Mouse (Mus musculus) intestine, embryonic 15.5 days (tissue): ENCODE data around the gene Renbp. TPM values are rescaled to one million over a fixed set of nuclear protein-coding genes. Genes with fewer than 3 reads are reported as not detected.

Source experiments
- ATAC-seq: fragments of 200-750 bp; cut with Nextera tagmentation; 2 replicates; pipeline ENCODE4 v1.8.0; 2017; ENCODE audit warnings: moderate TSS enrichment, moderate library complexity
- H3K27ac ChIP-seq: fragments of 300-500 bp; sonication (generic); 2 replicates; pipeline ENCODE4 v1.5.1; 2015; ENCODE audit warnings: mild to moderate bottlenecking, inconsistent platforms
- H3K27me3 ChIP-seq: fragments of 300-500 bp; sonication (generic); replicated peaks from 2 replicates; pipeline ENCODE4 v1.6.1; 2015; ENCODE audit warnings: inconsistent platforms
- H3K36me3 ChIP-seq: fragments of 300-500 bp; sonication (generic); 2 replicates; pipeline ENCODE4 v1.6.1; 2015; ENCODE audit warnings: inconsistent platforms
- H3K4me1 ChIP-seq: fragments of 300-500 bp; sonication (generic); replicated peaks from 2 replicates; pipeline ENCODE4 v1.6.1; 2015; ENCODE audit warnings: inconsistent platforms
- H3K4me2 ChIP-seq: fragments of 300-500 bp; sonication (generic); replicated peaks from 2 replicates; pipeline ENCODE4 v1.6.1; 2015; ENCODE audit warnings: mild to moderate bottlenecking, inconsistent platforms
- H3K4me3 ChIP-seq: fragments of 300-500 bp; sonication (generic); replicated peaks from 2 replicates; pipeline ENCODE4 v1.5.1; 2015; ENCODE audit warnings: inconsistent platforms
- H3K9ac ChIP-seq: fragments of 300-500 bp; sonication (generic); 2 replicates; pipeline ENCODE4 v1.6.1; 2015; ENCODE audit warnings: inconsistent platforms
- H3K9me3 ChIP-seq: fragments of 300-500 bp; sonication (generic); 2 replicates; pipeline ENCODE4 v1.6.1; 2016; ENCODE audit warnings: inconsistent platforms
- WGBS: fragments of 180-500 bp; shearing (Covaris S2); methylation state at CpG from one replicate; pipeline ENCODE4 v1.1.7; 2015; 5-methylcytosine and 5-hydroxymethylcytosine counted together
- polyA plus RNA-seq: library from polyadenylated mRNA; unstranded; fragments of >200 nt; fragmentation: Nextera tagmentation; extraction: Ambion mirVana; gene quantifications from 2 replicates; pipeline ENCODE4 v1.2.1, GENCODE M21; 2015

Renbp gene
- polyA plus RNA-seq, 1 experiment from 2014 or later = 154 TPM

GRCm38 (mm10) chrX:73914827-73915703, 15.6 kb downstream of the Renbp start:
- WGBS = 29% methylated on average over 31 of the region's 31 CpGs

GRCm38 (mm10) chrX:73911588-73911987, 19.1 kb downstream of the Renbp start:
- no peaks in the 10 kb centered on the region for H3K9me3 ChIP-seq
- 82% methylated on average over 2 of the region's 2 CpGs for WGBS
- H3K27ac ChIP-seq = no peak overlapping the region
- no peaks in the 10 kb centered on the region for H3K27me3 ChIP-seq
- H3K9ac ChIP-seq = no peak overlapping the region
- 0 out of 2 replicates have a peak overlapping the region, but pooled peaks have one; percentile 54 for H3K4me2 ChIP-seq
- no peak for ATAC-seq
- no peaks in the 10 kb centered on the region for H3K36me3 ChIP-seq
- no peak overlapping the region for H3K4me3 ChIP-seq
- H3K4me1 ChIP-seq = no peaks in the 10 kb centered on the region

More at GRCm38 (mm10) chrX:73914827-73915703, 15.6 kb downstream of the Renbp start:
- Histone ChIP-seq H3K27me3 (no peaks in the 10 kb centered on the region), H3K9me3 (no peaks in the 10 kb centered on the region), H3K36me3 (no peaks in the 10 kb centered on the region), H3K4me3 (peak overlapping the region; percentile 18), H3K4me1 (no peaks in the 10 kb centered on the region), H3K27ac (peak overlapping the region; percentile 60), H3K4me2 (peak overlapping the region; percentile 46), H3K9ac (no peak overlapping the region)
- peak; percentile 98 for ATAC-seq

GRCm38 (mm10) chrX:73911156-73911555, 19.5 kb downstream of the Renbp start:
- H3K4me3 ChIP-seq = no peak overlapping the region

GRCm38 (mm10) chrX:73910451-73910850, 20.2 kb downstream of the Renbp start:
- Histone ChIP-seq H3K27ac (no peak overlapping the region), H3K4me2 (peak overlapping the region; percentile 54), H3K9me3 (no peaks in the 10 kb centered on the region), H3K27me3 (no peaks in the 10 kb centered on the region), H3K4me1 (no peaks in the 10 kb centered on the region), H3K4me3 (no peak overlapping the region), H3K36me3 (no peaks in the 10 kb centered on the region), H3K9ac (no peak overlapping the region)
- no peak for ATAC-seq

More at GRCm38 (mm10) chrX:73911156-73911555, 19.5 kb downstream of the Renbp start:
- Histone ChIP-seq H3K4me1 (no peaks in the 10 kb centered on the region), H3K27ac (no peak overlapping the region), H3K9me3 (no peaks in the 10 kb centered on the region), H3K4me2 (peak overlapping the region; percentile 54), H3K36me3 (no peaks in the 10 kb centered on the region), H3K27me3 (no peaks in the 10 kb centered on the region), H3K9ac (no peak overlapping the region; the same call in 1 of the 2 replicates)
- no peak for ATAC-seq
- 39% methylated on average over 24 of the region's 26 CpGs for WGBS

DNA sequence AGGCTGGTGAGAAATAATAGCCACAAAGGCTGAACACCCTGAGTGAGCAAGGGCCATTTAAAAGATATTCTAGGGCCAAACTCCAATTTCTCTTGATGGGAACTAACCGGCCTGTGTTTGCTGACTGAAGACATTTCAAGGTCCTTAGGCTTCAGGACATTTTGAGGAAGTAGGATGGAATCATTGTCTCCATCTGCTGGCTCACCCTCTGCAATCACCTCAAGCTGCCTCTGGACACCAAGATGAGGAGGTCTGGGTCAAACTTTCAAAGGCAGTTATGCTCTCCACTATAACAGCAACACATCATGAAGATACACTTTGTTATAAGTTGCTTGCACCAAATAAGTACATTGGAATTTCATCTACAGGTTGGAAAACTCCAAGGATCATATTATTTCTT, 20.6 kb downstream of the Renbp start:
- no peaks in the 10 kb centered on the region for H3K27me3 ChIP-seq
- WGBS = 95% methylated on average over 1 of the region's 1 CpGs
- H3K4me1 ChIP-seq = no peaks in the 10 kb centered on the region
- H3K36me3 ChIP-seq = no peaks in the 10 kb centered on the region
- H3K9ac ChIP-seq = no peak overlapping the region
- H3K4me2 ChIP-seq = no peak overlapping the region
- no peaks in the 10 kb centered on the region for H3K9me3 ChIP-seq
- H3K27ac ChIP-seq = no peak overlapping the region
- H3K4me3 ChIP-seq = no peak overlapping the region
- ATAC-seq = no peak

DNA sequence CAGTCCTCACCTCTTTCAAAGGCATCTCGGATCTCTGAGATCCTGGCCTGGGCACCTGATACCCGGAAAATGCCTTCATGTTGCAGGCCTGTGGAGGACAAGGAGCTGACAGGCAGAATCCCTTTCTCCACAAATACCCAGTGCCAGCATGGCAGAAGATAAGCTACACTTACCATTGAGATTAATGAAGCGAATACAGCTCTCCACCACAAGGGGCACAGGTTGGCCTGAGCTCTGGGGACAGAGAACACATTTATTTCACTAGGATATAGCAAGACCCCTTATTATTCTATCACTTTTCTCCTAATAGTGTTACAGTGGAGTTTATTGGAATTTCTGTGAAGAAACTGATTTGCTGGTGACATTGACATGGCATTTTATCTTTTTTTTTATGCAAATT, 32.7 kb downstream of the Renbp start:
- no peaks in the 10 kb centered on the region for H3K27me3 ChIP-seq
- WGBS = 74% methylated on average over 3 of the region's 3 CpGs
- no peak overlapping the region for H3K27ac ChIP-seq
- no peak overlapping the region for H3K9ac ChIP-seq
- H3K4me3 ChIP-seq = no peak overlapping the region
- no peaks in the 10 kb centered on the region for H3K4me1 ChIP-seq
- no peaks in the 10 kb centered on the region for H3K36me3 ChIP-seq
- no peak overlapping the region for H3K4me2 ChIP-seq
- no peaks in the 10 kb centered on the region for H3K9me3 ChIP-seq
- ATAC-seq = no peak

DNA sequence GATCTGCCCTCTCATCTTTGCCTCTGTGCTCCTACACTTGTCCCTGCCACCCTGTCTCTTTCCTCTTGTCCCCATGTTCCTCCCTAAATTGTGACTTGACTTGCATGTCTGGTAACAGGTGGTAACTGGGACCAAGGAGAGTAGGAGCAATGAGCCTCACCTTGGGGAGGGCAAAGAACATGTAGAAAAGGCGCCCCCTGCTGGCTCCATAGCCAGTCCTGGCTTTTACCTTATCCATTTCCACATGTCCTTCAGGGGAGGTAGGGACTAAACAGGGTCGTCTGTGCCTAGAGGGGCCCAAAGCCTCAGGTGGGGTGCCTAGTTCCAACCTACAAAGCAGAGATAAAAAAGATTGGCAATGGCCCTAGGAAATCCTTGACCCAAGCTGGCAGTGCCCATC, 34.9 kb downstream of the Renbp start, which contains the start of gene L1cam:
L1cam (minus strand) TSS at position 387 of the 400 bp plus-strand sequence.
- H3K9me3 ChIP-seq = no peaks in the 10 kb centered on the region

DNA sequence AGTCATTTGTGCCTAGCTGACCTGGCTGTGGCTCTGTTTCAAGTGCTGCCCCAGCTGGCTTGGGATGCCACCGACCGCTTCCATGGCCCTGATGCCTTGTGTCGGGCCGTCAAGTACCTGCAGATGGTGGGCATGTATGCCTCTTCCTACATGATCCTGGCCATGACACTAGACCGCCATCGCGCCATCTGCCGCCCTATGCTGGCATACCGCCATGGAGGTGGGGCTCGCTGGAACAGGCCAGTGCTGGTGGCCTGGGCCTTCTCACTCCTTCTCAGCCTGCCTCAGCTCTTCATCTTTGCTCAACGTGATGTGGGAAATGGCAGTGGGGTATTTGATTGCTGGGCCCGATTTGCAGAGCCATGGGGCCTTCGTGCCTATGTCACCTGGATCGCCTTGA, 37.8 kb downstream of the Renbp start:
- Histone ChIP-seq H3K4me3 (no peak overlapping the region), H3K9me3 (no peaks in the 10 kb centered on the region), H3K36me3 (no peaks in the 10 kb centered on the region), H3K4me1 (no peaks in the 10 kb centered on the region), H3K9ac (no peak overlapping the region), H3K27ac (no peak overlapping the region), H3K4me2 (no peak overlapping the region), H3K27me3 (no peaks in the 10 kb centered on the region)
- WGBS = 91% methylated on average over 14 of the region's 14 CpGs
- ATAC-seq = no peak

More for the DNA sequence above, 34.9 kb downstream of the Renbp start, which contains the start of gene L1cam:
- 18% methylated on average over 2 of the region's 2 CpGs for WGBS
- no peaks in the 10 kb centered on the region for H3K36me3 ChIP-seq
- H3K9ac ChIP-seq = no peak within 1 kb of the TSS
- no peak for ATAC-seq
- no peaks in the 10 kb centered on the region for H3K27me3 ChIP-seq
- no peak within 1 kb of the TSS for H3K4me2 ChIP-seq
- H3K4me1 ChIP-seq = no peaks in the 10 kb centered on the region
- H3K4me3 ChIP-seq = no peak within 1 kb of the TSS
- H3K27ac ChIP-seq = no peak within 1 kb of the TSS

- Histone ChIP-seq H3K9ac (no peak within 1 kb of the TSS), H3K4me2 (no peak within 1 kb of the TSS), H3K27me3 (no peaks in the 10 kb centered on the region), H3K4me3 (no peak within 1 kb of the TSS), H3K27ac (no peak within 1 kb of the TSS), H3K9me3 (no peaks in the 10 kb centered on the region), H3K4me1 (no peaks in the 10 kb centered on the region), H3K36me3 (no peaks in the 10 kb centered on the region)
- ATAC-seq = no peak
- WGBS = 52% methylated on average over 6 of the region's 6 CpGs
Observed at GRCm38 (mm10) chrX:73891551-73892152, 39.0 kb downstream of the Renbp start, which contains the start of gene Avpr2. Gene Avpr2, plus strand, starts transcription at chrX:73892102.

- H3K27ac ChIP-seq = no peak overlapping the region
- 0 out of 2 replicates have a peak overlapping the region, but pooled peaks have one; percentile 80 for H3K4me2 ChIP-seq
- WGBS = 28% methylated on average over 6 of the region's 6 CpGs
- H3K4me3 ChIP-seq = no peak overlapping the region
- no peaks in the 10 kb centered on the region for H3K36me3 ChIP-seq
- peaks cover 15% of the 10 kb centered on the region for H3K27me3 ChIP-seq
- no peak for ATAC-seq
- no peak overlapping the region for H3K9ac ChIP-seq
- H3K9me3 ChIP-seq = no peaks in the 10 kb centered on the region
- H3K4me1 ChIP-seq = 0 out of 2 replicates have a peak, but pooled peaks cover 4% of the 10 kb centered on the region
Observed at GRCm38 (mm10) chrX:73881463-73881862, 49.2 kb downstream of the Renbp start.

- Histone ChIP-seq H3K27me3 (peaks cover 15% of the 10 kb centered on the region), H3K36me3 (no peaks in the 10 kb centered on the region), H3K9ac (no peak overlapping the region), H3K27ac (no peak overlapping the region), H3K9me3 (no peaks in the 10 kb centered on the region), H3K4me3 (peak overlapping the region; percentile 37), H3K4me2 (peak overlapping the region; percentile 80), H3K4me1 (0 out of 2 replicates have a peak, but pooled peaks cover 4% of the 10 kb centered on the region)
- no peak for ATAC-seq
- WGBS = 34% methylated on average over 16 of the region's 16 CpGs
Observed at GRCm38 (mm10) chrX:73881036-73881427, 49.6 kb downstream of the Renbp start.

- ATAC-seq = peak; percentile 63
- H3K9me3 ChIP-seq = no peaks in the 10 kb centered on the region
- H3K4me1 ChIP-seq = 0 out of 2 replicates have a peak, but pooled peaks cover 4% of the 10 kb centered on the region
- no peak overlapping the region for H3K9ac ChIP-seq
- H3K36me3 ChIP-seq = no peaks in the 10 kb centered on the region
- 20% methylated on average over 25 of the region's 48 CpGs for WGBS
- peaks cover 15% of the 10 kb centered on the region for H3K27me3 ChIP-seq
- peak overlapping the region; percentile 37 for H3K4me3 ChIP-seq
- H3K27ac ChIP-seq = no peak overlapping the region
- peak overlapping the region; percentile 80 for H3K4me2 ChIP-seq
Observed at GRCm38 (mm10) chrX:73880194-73881035, 50.2 kb downstream of the Renbp start.
